Mouse (Mus musculus) embryonic facial prominence, embryonic 12.5 days (tissue): ENCODE measurements around the gene Agbl5. TPM values are rescaled to one million over a fixed set of nuclear protein-coding genes. Genes with fewer than 3 reads are reported as not detected.
"Not testable (repeated sequence)": the region's sequence is repeated elsewhere in the genome, so short reads cannot be mapped to it uniquely, and the experiment has no call there.

Experiments used
- ATAC-seq: fragments of 200-750 bp; cut with Nextera tagmentation; 2 replicates; pipeline ENCODE4 v1.8.0; 2017; ENCODE audit not compliant: insufficient number of reproducible peaks, insufficient read depth, low FRiP score, low TSS enrichment
- H3K27ac ChIP-seq: fragments of 300-500 bp; sonication (generic); 2 replicates; pipeline ENCODE4 v1.5.1; 2016; ENCODE audit warnings: mild to moderate bottlenecking
- H3K27me3 ChIP-seq: fragments of 300-500 bp; sonication (generic); 2 replicates; pipeline ENCODE4 v1.6.1; 2016; ENCODE audit warnings: mild to moderate bottlenecking, moderate library complexity
- H3K36me3 ChIP-seq: fragments of 300-500 bp; sonication (generic); 2 replicates; pipeline ENCODE4 v1.6.1; 2016; ENCODE audit warnings: mild to moderate bottlenecking
- H3K4me1 ChIP-seq: fragments of 300-500 bp; sonication (generic); 2 replicates; pipeline ENCODE4 v1.6.1; 2016
- H3K4me2 ChIP-seq: fragments of 300-500 bp; sonication (generic); replicated peaks from 2 replicates; pipeline ENCODE4 v1.6.1; 2016; ENCODE audit warnings: mild to moderate bottlenecking, moderate library complexity
- H3K4me3 ChIP-seq: fragments of 300-500 bp; sonication (generic); 2 replicates; pipeline ENCODE4 v1.5.1; 2016; ENCODE audit warnings: mild to moderate bottlenecking
- H3K9ac ChIP-seq: fragments of 300-500 bp; sonication (generic); 2 replicates; pipeline ENCODE4 v1.6.1; 2016; ENCODE audit warnings: mild to moderate bottlenecking, moderate library complexity
- H3K9me3 ChIP-seq: fragments of 300-500 bp; sonication (generic); 2 replicates; pipeline ENCODE4 v1.6.1; 2016; ENCODE audit warnings: mild to moderate bottlenecking, moderate library complexity
- WGBS: fragments of 180-500 bp; shearing (Covaris S2); methylation state at CpG from one replicate; pipeline ENCODE4 v1.1.7; 2016; 5-methylcytosine and 5-hydroxymethylcytosine counted together
- polyA plus RNA-seq: library from polyadenylated mRNA; unstranded; fragments of >200 nt; fragmentation: Nextera tagmentation; extraction: Ambion mirVana; gene quantifications from 2 replicates; pipeline ENCODE4 v1.2.1, GENCODE M21; 2016

Gene Agbl5
- polyA plus RNA-seq, 1 experiment from 2014 or later = 31.9 TPM

- 10% methylated on average over 9 of the region's 9 CpGs for WGBS
- H3K4me2 ChIP-seq = peak overlapping the region; percentile 84
- H3K9ac ChIP-seq = peak overlapping the region; percentile 79; the same call in 1 of the 2 replicates
- peaks cover 20% of the 10 kb centered on the region for H3K4me1 ChIP-seq
- no peaks in the 10 kb centered on the region for H3K27me3 ChIP-seq
- H3K4me3 ChIP-seq = peak overlapping the region; percentile 82
- H3K9me3 ChIP-seq = no peaks in the 10 kb centered on the region
- ATAC-seq = 0 out of 2 replicates have a peak, but pooled peaks have one; percentile 30
- H3K36me3 ChIP-seq = peaks cover 37% of the 10 kb centered on the region
- peak overlapping the region; percentile 75; the same call in 1 of the 2 replicates for H3K27ac ChIP-seq
Observed at GRCm38 (mm10) chr5:30868981-30869380, 19.5 kb upstream of the Agbl5 start.

- peak; percentile 82 for ATAC-seq
- Histone ChIP-seq H3K9me3 (no peaks in the 10 kb centered on the region), H3K9ac (peak overlapping the region; percentile 79), H3K4me3 (peak overlapping the region; percentile 82), H3K27ac (peak overlapping the region; percentile 75), H3K27me3 (no peaks in the 10 kb centered on the region), H3K36me3 (peaks cover 43% of the 10 kb centered on the region), H3K4me2 (peak overlapping the region; percentile 84), H3K4me1 (peaks cover 20% of the 10 kb centered on the region)
- WGBS = under 1% methylated on average over 62 of the region's 63 CpGs
Observed at GRCm38 (mm10) chr5:30869405-30870130, 18.9 kb upstream of the Agbl5 start.

GRCm38 (mm10) chr5:30870131-30870406, 18.4 kb upstream of the Agbl5 start:
- H3K4me3 ChIP-seq = peak overlapping the region; percentile 82
- H3K27me3 ChIP-seq = no peaks in the 10 kb centered on the region
- WGBS = 19% methylated on average over 2 of the region's 2 CpGs
- H3K4me1 ChIP-seq = peaks cover 20% of the 10 kb centered on the region
- H3K36me3 ChIP-seq = peaks cover 48% of the 10 kb centered on the region
- H3K27ac ChIP-seq = peak overlapping the region; percentile 75
- H3K9me3 ChIP-seq = no peaks in the 10 kb centered on the region
- H3K4me2 ChIP-seq = peak overlapping the region; percentile 84
- peak overlapping the region; percentile 79 for H3K9ac ChIP-seq
- ATAC-seq = no peak

- ATAC-seq = no peak
- H3K4me3 ChIP-seq = no peak overlapping the region
- H3K9ac ChIP-seq = no peak overlapping the region
- no peak overlapping the region for H3K4me2 ChIP-seq
- peaks cover 20% of the 10 kb centered on the region for H3K4me1 ChIP-seq
- no peaks in the 10 kb centered on the region for H3K9me3 ChIP-seq
- H3K27ac ChIP-seq = no peak overlapping the region
- 91% methylated on average over 9 of the region's 9 CpGs for WGBS
- H3K36me3 ChIP-seq = peaks cover 66% of the 10 kb centered on the region
- no peaks in the 10 kb centered on the region for H3K27me3 ChIP-seq
Observed at GRCm38 (mm10) chr5:30872574-30872973, 15.9 kb upstream of the Agbl5 start.

- H3K4me2 ChIP-seq = no peak overlapping the region
- no peak overlapping the region for H3K9ac ChIP-seq
- no peak overlapping the region for H3K27ac ChIP-seq
- H3K4me3 ChIP-seq = no peak overlapping the region
- H3K27me3 ChIP-seq = no peaks in the 10 kb centered on the region
- WGBS = 87% methylated on average over 7 of the region's 7 CpGs
- peaks cover 72% of the 10 kb centered on the region for H3K36me3 ChIP-seq
- no peak for ATAC-seq
- H3K9me3 ChIP-seq = no peaks in the 10 kb centered on the region
- peaks cover 23% of the 10 kb centered on the region for H3K4me1 ChIP-seq
Observed at GRCm38 (mm10) chr5:30874365-30874764, 14.1 kb upstream of the Agbl5 start.

GRCm38 (mm10) chr5:30878616-30879015, 9.9 kb upstream of the Agbl5 start:
- no peak overlapping the region for H3K4me2 ChIP-seq

GRCm38 (mm10) chr5:30879347-30879943, 9.0 kb upstream of the Agbl5 start:
- WGBS = 73% methylated on average over 5 of the region's 5 CpGs
- 0 out of 2 replicates have a peak overlapping the region, but pooled peaks have one; percentile 36 for H3K27ac ChIP-seq
- H3K4me3 ChIP-seq = no peak overlapping the region
- no peaks in the 10 kb centered on the region for H3K9me3 ChIP-seq
- peaks cover 38% of the 10 kb centered on the region for H3K36me3 ChIP-seq
- H3K4me2 ChIP-seq = no peak overlapping the region
- no peak for ATAC-seq
- H3K27me3 ChIP-seq = no peaks in the 10 kb centered on the region
- H3K4me1 ChIP-seq = peaks cover 9% of the 10 kb centered on the region
- no peak overlapping the region for H3K9ac ChIP-seq

More at GRCm38 (mm10) chr5:30878616-30879015, 9.9 kb upstream of the Agbl5 start:
- Histone ChIP-seq H3K9me3 (no peaks in the 10 kb centered on the region), H3K9ac (no peak overlapping the region), H3K4me1 (peaks cover 9% of the 10 kb centered on the region), H3K36me3 (peaks cover 46% of the 10 kb centered on the region), H3K27me3 (no peaks in the 10 kb centered on the region), H3K4me3 (no peak overlapping the region), H3K27ac (peak overlapping the region; percentile 36; the same call in 1 of the 2 replicates)
- 27% methylated on average over 6 of the region's 6 CpGs for WGBS
- ATAC-seq = no peak

GRCm38 (mm10) chr5:30881839-30882238, 6.7 kb upstream of the Agbl5 start:
- not testable (repeated sequence) for H3K4me2 ChIP-seq

GRCm38 (mm10) chr5:30886209-30886608, 2.3 kb upstream of the Agbl5 start:
- H3K4me3 ChIP-seq = no peak overlapping the region
- H3K9ac ChIP-seq = no peak overlapping the region
- H3K27me3 ChIP-seq = no peaks in the 10 kb centered on the region
- peaks cover 16% of the 10 kb centered on the region for H3K4me1 ChIP-seq
- ATAC-seq = no peak
- no peak overlapping the region for H3K4me2 ChIP-seq
- no peak overlapping the region for H3K27ac ChIP-seq
- no peaks in the 10 kb centered on the region for H3K9me3 ChIP-seq
- peaks cover 9% of the 10 kb centered on the region for H3K36me3 ChIP-seq
- WGBS = 67% methylated on average over 4 of the region's 4 CpGs

More at GRCm38 (mm10) chr5:30881839-30882238, 6.7 kb upstream of the Agbl5 start:
- Histone ChIP-seq H3K4me1 (peaks cover 11% of the 10 kb centered on the region), H3K36me3 (peaks cover 14% of the 10 kb centered on the region)
- H3K9ac ChIP-seq, H3K9me3 ChIP-seq, H3K4me3 ChIP-seq, H3K27me3 ChIP-seq, H3K27ac ChIP-seq, ATAC-seq: not testable (repeated sequence)
- WGBS = 83% methylated on average over 4 of the region's 4 CpGs

GRCm38 (mm10) chr5:30886731-30887130, 1.8 kb upstream of the Agbl5 start:
- ATAC-seq = no peak
- H3K27ac ChIP-seq = peak overlapping the region; percentile 98
- peaks cover 16% of the 10 kb centered on the region for H3K4me1 ChIP-seq
- 37% methylated on average over 5 of the region's 5 CpGs for WGBS
- H3K27me3 ChIP-seq = no peaks in the 10 kb centered on the region
- peaks cover 14% of the 10 kb centered on the region for H3K36me3 ChIP-seq
- peak overlapping the region; percentile 80 for H3K4me3 ChIP-seq
- H3K9me3 ChIP-seq = no peaks in the 10 kb centered on the region
- peak overlapping the region; percentile 63 for H3K9ac ChIP-seq
- H3K4me2 ChIP-seq = peak overlapping the region; percentile 75

- ATAC-seq = peak; percentile 68
- Histone ChIP-seq H3K36me3 (peaks cover 20% of the 10 kb centered on the region), H3K4me3 (peak overlapping the region; percentile 80), H3K9me3 (no peaks in the 10 kb centered on the region), H3K9ac (peak overlapping the region; percentile 63), H3K27ac (peak overlapping the region; percentile 98), H3K4me2 (peak overlapping the region; percentile 75), H3K4me1 (peaks cover 16% of the 10 kb centered on the region), H3K27me3 (no peaks in the 10 kb centered on the region)
- WGBS = 0% methylated on average over 19 of the region's 19 CpGs
Observed at GRCm38 (mm10) chr5:30887331-30887761, 1.1 kb upstream of the Agbl5 start.

- ATAC-seq = peak; percentile 73
- WGBS = under 1% methylated on average over 28 of the region's 28 CpGs
- Histone ChIP-seq H3K36me3 (peaks cover 26% of the 10 kb centered on the region), H3K4me1 (peaks cover 16% of the 10 kb centered on the region), H3K9ac (peak overlapping the region; percentile 63), H3K4me2 (peak overlapping the region; percentile 75), H3K4me3 (peak overlapping the region; percentile 80), H3K27ac (peak overlapping the region; percentile 98), H3K9me3 (no peaks in the 10 kb centered on the region), H3K27me3 (no peaks in the 10 kb centered on the region)
Observed at GRCm38 (mm10) chr5:30887858-30888336, 597 bp upstream of the Agbl5 start.
